Mouse (Mus musculus) heart, postnatal 0 days (tissue): ENCODE measurements at regions not wholly inside any gene's neighbourhood (a gene's known extent, or its start where the extent isn't known, plus 50 kb on each side); places are given as distances from the start of the nearest gene placed in this dataset.

Experiments used
- CTCF ChIP-seq: IDR thresholded peaks from 2 replicates; pipeline ENCODE4 v1.5.1; 2016; ENCODE audit warnings: antibody characterized with exemption, control low read depth, low read depth
- EP300 ChIP-seq: IDR thresholded peaks from 2 replicates; pipeline ENCODE4 v1.6.1; 2016; ENCODE audit warnings: antibody characterized with exemption, low read depth

- no peak for TF ChIP-seq CTCF
- TF ChIP-seq EP300: no peak
Observed at GRCm38 (mm10) chr4:105390378-105390777, 233.2 kb downstream of the Plpp3 start.
